Mouse (Mus musculus) hindbrain, embryonic 13.5 days (tissue): Measurements from ENCODE around the gene St5. TPM values are rescaled to one million over a fixed set of nuclear protein-coding genes. Genes with fewer than 3 reads are reported as not detected.
A peak's percentile ranks its signal among the peaks of the same experiment; 100 is the strongest.

Source experiments
- ATAC-seq: fragments of 200-750 bp; cut with Nextera tagmentation; 2 replicates; pipeline ENCODE4 v1.8.0; 2017; ENCODE audit warnings: moderate TSS enrichment; ENCODE audit not compliant: low FRiP score
- H3K27ac ChIP-seq: fragments of 300-500 bp; sonication (generic); 2 replicates; pipeline ENCODE4 v1.5.1; 2015; ENCODE audit warnings: inconsistent platforms, mild to moderate bottlenecking, moderate library complexity
- H3K27me3 ChIP-seq: fragments of 300-500 bp; sonication (generic); 2 replicates; pipeline ENCODE4 v1.6.1; 2015; ENCODE audit warnings: mild to moderate bottlenecking, inconsistent platforms
- H3K36me3 ChIP-seq: fragments of 300-500 bp; sonication (generic); 2 replicates; pipeline ENCODE4 v1.6.1; 2015; ENCODE audit warnings: mild to moderate bottlenecking, inconsistent platforms
- H3K4me1 ChIP-seq: fragments of 300-500 bp; sonication (generic); replicated peaks from 2 replicates; pipeline ENCODE4 v1.6.1; 2015; ENCODE audit warnings: inconsistent platforms
- H3K4me2 ChIP-seq: fragments of 300-500 bp; sonication (generic); 2 replicates; pipeline ENCODE4 v1.6.1; 2015; ENCODE audit warnings: inconsistent platforms, mild to moderate bottlenecking, moderate library complexity
- H3K4me3 ChIP-seq: fragments of 300-500 bp; sonication (generic); 2 replicates; pipeline ENCODE4 v1.5.1; 2015; ENCODE audit warnings: mild to moderate bottlenecking, inconsistent platforms
- H3K9ac ChIP-seq: fragments of 300-500 bp; sonication (generic); 2 replicates; pipeline ENCODE4 v1.6.1; 2015; ENCODE audit warnings: mild to moderate bottlenecking, inconsistent platforms
- H3K9me3 ChIP-seq: fragments of 300-500 bp; sonication (generic); 2 replicates; pipeline ENCODE4 v1.6.1; 2016; ENCODE audit warnings: inconsistent platforms
- WGBS: fragments of 180-500 bp; shearing (Covaris S2); methylation state at CpG from one replicate; pipeline ENCODE4 v1.1.7; 2015; 5-methylcytosine and 5-hydroxymethylcytosine counted together
- polyA plus RNA-seq: library from polyadenylated mRNA; unstranded; fragments of >200 nt; fragmentation: Nextera tagmentation; extraction: Ambion mirVana; gene quantifications from 2 replicates; pipeline ENCODE4 v1.2.1, GENCODE M21; 2015

Gene St5
- polyA plus RNA-seq, 1 experiment from 2014 or later: 25.6 TPM

DNA sequence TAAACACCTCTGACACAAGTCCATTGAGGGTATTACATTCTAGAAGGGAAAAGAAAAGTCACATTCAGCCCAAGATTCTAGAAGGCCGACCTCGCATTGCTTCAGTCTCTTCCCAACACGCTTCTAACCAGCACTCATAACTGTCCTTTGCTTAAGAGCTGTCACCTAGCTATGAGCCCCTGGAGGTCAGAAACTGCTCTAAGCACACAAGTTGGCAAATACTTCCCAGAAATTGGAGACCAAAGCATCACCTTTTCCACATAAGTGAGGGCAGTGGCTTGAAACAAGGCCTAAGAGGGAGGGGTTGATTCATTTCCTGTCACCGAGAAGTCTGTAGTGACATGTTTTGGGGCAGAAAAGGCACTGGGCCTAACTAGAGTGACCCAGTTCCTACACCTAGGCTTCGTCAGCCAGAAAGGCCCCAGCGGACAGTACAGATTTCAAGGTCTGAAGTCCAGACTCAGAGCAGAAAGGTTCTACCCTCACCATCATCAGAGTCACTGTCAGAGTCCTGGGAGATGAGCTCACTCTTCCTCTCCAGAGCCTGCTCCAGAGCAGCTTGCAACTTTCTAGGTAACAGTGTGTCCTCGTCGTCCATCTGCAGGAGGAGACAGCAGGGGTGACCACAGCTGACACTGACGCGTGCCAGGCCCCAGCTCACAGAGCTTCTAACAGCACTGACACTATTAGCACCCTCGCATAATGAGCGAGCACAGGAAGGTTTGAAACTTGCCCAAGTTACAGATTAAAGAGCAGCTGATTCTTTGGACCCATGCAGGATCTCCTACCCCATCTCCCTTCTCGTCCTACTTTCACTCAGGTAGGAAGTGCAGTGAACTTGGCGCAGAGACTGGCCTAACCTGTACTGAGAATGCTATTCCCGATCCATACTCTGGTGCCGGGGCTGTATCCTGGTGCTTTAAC lies 177.4 kb downstream of the St5 start:
- ATAC-seq: no peak
- Histone ChIP-seq H3K27me3 (no peaks in the 10 kb centered on the region), H3K27ac (no peak overlapping the region), H3K36me3 (peaks cover 59% of the 10 kb centered on the region), H3K4me2 (no peak overlapping the region), H3K9ac (no peak overlapping the region), H3K9me3 (no peaks in the 10 kb centered on the region), H3K4me3 (no peak overlapping the region), H3K4me1 (peaks cover 9% of the 10 kb centered on the region)
- 82% methylated on average over 16 of the region's 16 CpGs for WGBS

- no peak overlapping the region for H3K4me2 ChIP-seq
- H3K9me3 ChIP-seq: no peaks in the 10 kb centered on the region
- H3K27me3 ChIP-seq: no peaks in the 10 kb centered on the region
- H3K27ac ChIP-seq: peak overlapping the region; percentile 19; the same call in 1 of the 2 replicates
- no peak overlapping the region for H3K4me3 ChIP-seq
- no peak for ATAC-seq
- peak overlapping the region; percentile 13 for H3K9ac ChIP-seq
- 84% methylated on average over 3 of the region's 3 CpGs for whole genome bisulfite sequencing
- H3K36me3 ChIP-seq: peaks cover 63% of the 10 kb centered on the region
- peaks cover 21% of the 10 kb centered on the region for H3K4me1 ChIP-seq
These were observed 178.6 kb downstream of the St5 start for GRCm38 (mm10) chr7:109524763-109525162.

GRCm38 (mm10) chr7:109524442-109524744 lies 179.0 kb downstream of the St5 start:
- peaks cover 63% of the 10 kb centered on the region for H3K36me3 ChIP-seq
- H3K27ac ChIP-seq: peak overlapping the region; percentile 19

GRCm38 (mm10) chr7:109523741-109524441 lies 179.5 kb downstream of the St5 start:
- H3K9ac ChIP-seq: no peak overlapping the region
- no peak for ATAC-seq
- no peak overlapping the region for H3K4me2 ChIP-seq
- no peaks in the 10 kb centered on the region for H3K9me3 ChIP-seq
- WGBS: 66% methylated on average over 6 of the region's 6 CpGs
- no peak overlapping the region for H3K4me3 ChIP-seq
- no peaks in the 10 kb centered on the region for H3K27me3 ChIP-seq
- peak overlapping the region; percentile 19 for H3K27ac ChIP-seq
- H3K4me1 ChIP-seq: peaks cover 22% of the 10 kb centered on the region
- H3K36me3 ChIP-seq: peaks cover 63% of the 10 kb centered on the region

More at GRCm38 (mm10) chr7:109524442-109524744, 179.0 kb downstream of the St5 start:
- no peaks in the 10 kb centered on the region for H3K9me3 ChIP-seq
- no peaks in the 10 kb centered on the region for H3K27me3 ChIP-seq
- no peak overlapping the region for H3K4me2 ChIP-seq
- no peak overlapping the region; the same call in 1 of the 2 replicates for H3K9ac ChIP-seq
- ATAC-seq: no peak
- H3K4me1 ChIP-seq: peaks cover 22% of the 10 kb centered on the region
- no peak overlapping the region for H3K4me3 ChIP-seq

DNA sequence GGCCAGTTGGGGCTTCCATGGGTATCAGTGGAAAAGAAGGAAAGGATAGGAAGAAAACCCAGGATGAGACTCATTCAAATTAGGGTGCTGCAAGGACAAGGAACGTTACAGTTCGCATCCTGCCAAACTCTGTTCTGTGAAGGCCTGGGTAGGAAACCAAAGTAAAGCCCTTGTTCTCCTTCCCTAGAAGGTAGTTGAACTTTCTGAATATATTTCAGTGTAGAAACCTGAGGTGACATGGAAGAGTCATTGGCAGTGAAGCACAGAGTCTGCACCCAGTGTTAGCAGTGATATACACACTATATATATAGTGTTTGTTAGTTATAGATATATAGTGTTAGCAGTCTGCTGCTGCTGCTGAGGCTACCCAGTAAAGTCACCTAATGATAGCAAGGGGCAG lies 180.1 kb downstream of the St5 start:
- H3K27ac ChIP-seq: no peak overlapping the region
- H3K36me3 ChIP-seq: peaks cover 63% of the 10 kb centered on the region
- no peak overlapping the region for H3K4me2 ChIP-seq
- H3K9ac ChIP-seq: peak overlapping the region; percentile 35; the same call in 1 of the 2 replicates
- WGBS: 60% methylated on average over 2 of the region's 2 CpGs
- H3K9me3 ChIP-seq: no peaks in the 10 kb centered on the region
- H3K27me3 ChIP-seq: no peaks in the 10 kb centered on the region
- peaks cover 24% of the 10 kb centered on the region for H3K4me1 ChIP-seq
- H3K4me3 ChIP-seq: no peak overlapping the region
- ATAC-seq: no peak

DNA sequence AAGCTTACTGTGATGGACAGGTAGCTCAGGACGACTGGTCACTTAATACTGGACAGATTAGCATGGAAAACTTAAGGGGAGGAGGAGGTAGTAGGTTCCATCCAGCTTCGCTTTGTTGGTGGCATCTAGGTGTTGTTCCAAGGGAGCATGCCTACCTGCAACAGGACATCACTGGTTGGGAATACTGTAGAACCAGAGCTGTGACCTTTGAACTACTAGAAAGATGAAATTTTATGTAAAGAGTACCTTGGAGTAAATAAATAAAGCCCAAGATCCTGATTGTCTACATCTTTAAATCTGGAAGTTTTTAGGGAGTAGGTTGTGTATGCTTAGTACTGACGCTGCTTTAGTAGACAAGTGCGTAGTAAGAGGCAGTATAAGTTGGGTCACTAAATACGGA lies 181.3 kb downstream of the St5 start:
- Histone ChIP-seq H3K27ac (no peak overlapping the region), H3K4me3 (no peak overlapping the region), H3K4me2 (no peak overlapping the region), H3K4me1 (peaks cover 34% of the 10 kb centered on the region), H3K9ac (no peak overlapping the region), H3K36me3 (peaks cover 59% of the 10 kb centered on the region), H3K27me3 (no peaks in the 10 kb centered on the region), H3K9me3 (no peaks in the 10 kb centered on the region)
- no peak for ATAC-seq
- WGBS: 83% methylated on average over 5 of the region's 5 CpGs

GRCm38 (mm10) chr7:109519936-109520335 lies 183.5 kb downstream of the St5 start:
- Histone ChIP-seq H3K27ac (peak overlapping the region; percentile 96; the same call in 1 of the 2 replicates), H3K27me3 (no peaks in the 10 kb centered on the region), H3K4me1 (peaks cover 34% of the 10 kb centered on the region), H3K36me3 (peaks cover 43% of the 10 kb centered on the region), H3K9ac (peak overlapping the region; percentile 96), H3K4me2 (peak overlapping the region; percentile 97), H3K9me3 (no peaks in the 10 kb centered on the region), H3K4me3 (peak overlapping the region; percentile 75)
- WGBS: 4% methylated on average over 10 of the region's 10 CpGs
- ATAC-seq: no peak

GRCm38 (mm10) chr7:109518838-109519696 lies 184.3 kb downstream of the St5 start, which contains the start of gene Rpl27a:
Gene Rpl27a (plus strand): TSS chr7:109519147.
- H3K36me3 ChIP-seq: peaks cover 34% of the 10 kb centered on the region
- H3K4me2 ChIP-seq: peak within 1 kb of the TSS; percentile 97
- peak within 1 kb of the TSS; percentile 96 for H3K9ac ChIP-seq
- peak within 1 kb of the TSS; percentile 75 for H3K4me3 ChIP-seq
- H3K9me3 ChIP-seq: no peaks in the 10 kb centered on the region
- no peaks in the 10 kb centered on the region for H3K27me3 ChIP-seq
- under 1% methylated on average over 72 of the region's 72 CpGs for WGBS
- peaks cover 34% of the 10 kb centered on the region for H3K4me1 ChIP-seq
- H3K27ac ChIP-seq: peak within 1 kb of the TSS; percentile 96
- peak; percentile 95 for ATAC-seq

DNA sequence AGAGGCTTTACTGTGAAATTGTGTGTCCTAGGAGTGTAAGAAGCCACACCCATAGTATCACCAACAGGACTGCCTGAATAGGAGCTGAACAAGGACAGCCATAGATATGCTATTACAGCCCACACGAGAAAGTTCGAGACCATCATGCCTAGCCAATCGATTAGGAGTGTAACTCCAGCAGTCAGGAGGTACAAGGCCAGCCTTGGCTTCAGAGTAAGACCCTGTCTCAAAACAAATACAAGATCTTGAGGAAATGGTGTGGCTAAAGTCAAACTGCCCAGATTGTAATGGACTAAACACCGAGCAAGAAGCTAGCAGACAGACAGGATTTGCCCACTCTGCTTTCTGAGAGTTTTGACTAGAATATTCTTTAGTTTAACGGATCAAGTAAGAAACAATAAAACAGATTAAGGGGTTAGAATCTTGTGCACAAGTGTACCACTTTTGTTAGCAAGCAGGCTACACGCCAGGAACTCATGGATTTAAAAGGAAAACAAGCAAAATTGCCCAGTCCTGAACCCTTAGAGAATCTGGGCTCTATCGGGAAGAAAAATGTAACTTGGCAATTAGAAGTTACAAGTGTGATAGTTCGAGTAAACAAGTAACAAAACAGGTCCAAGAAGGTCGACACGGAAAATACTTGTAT lies 185.2 kb downstream of the St5 start:
- H3K9ac ChIP-seq: peak overlapping the region; percentile 96
- peak overlapping the region; percentile 73 for H3K4me2 ChIP-seq
- H3K27ac ChIP-seq: peak overlapping the region; percentile 96
- H3K4me1 ChIP-seq: peaks cover 34% of the 10 kb centered on the region
- 21% methylated on average over 10 of the region's 10 CpGs for WGBS
- H3K4me3 ChIP-seq: peak overlapping the region; percentile 75
- no peaks in the 10 kb centered on the region for H3K9me3 ChIP-seq
- peaks cover 25% of the 10 kb centered on the region for H3K36me3 ChIP-seq
- H3K27me3 ChIP-seq: no peaks in the 10 kb centered on the region
- ATAC-seq: no peak

- peaks cover 30% of the 10 kb centered on the region for H3K4me1 ChIP-seq
- no peak overlapping the region for H3K4me3 ChIP-seq
- H3K9ac ChIP-seq: no peak overlapping the region
- no peak overlapping the region for H3K27ac ChIP-seq
- no peak overlapping the region for H3K4me2 ChIP-seq
- no peaks in the 10 kb centered on the region for H3K9me3 ChIP-seq
- 89% methylated on average over 3 of the region's 3 CpGs for WGBS
- H3K36me3 ChIP-seq: peaks cover 10% of the 10 kb centered on the region
- no peaks in the 10 kb centered on the region for H3K27me3 ChIP-seq
- no peak for ATAC-seq
These were observed 186.9 kb downstream of the St5 start for GRCm38 (mm10) chr7:109516500-109516899.

- no peak overlapping the region for H3K27ac ChIP-seq
- H3K9ac ChIP-seq: no peak overlapping the region
- no peak overlapping the region for H3K4me2 ChIP-seq
- H3K27me3 ChIP-seq: no peaks in the 10 kb centered on the region
- no peak for ATAC-seq
- H3K36me3 ChIP-seq: no peaks in the 10 kb centered on the region
- H3K4me1 ChIP-seq: peaks cover 8% of the 10 kb centered on the region
- H3K4me3 ChIP-seq: no peak overlapping the region
- WGBS: 97% methylated on average over 3 of the region's 3 CpGs
- H3K9me3 ChIP-seq: no peaks in the 10 kb centered on the region
These were observed 191.6 kb downstream of the St5 start for GRCm38 (mm10) chr7:109511838-109512237.
